Mouse (Mus musculus) gastrocnemius, postnatal 36 days (tissue): ENCODE data around the gene Magi2. TPM values are rescaled to one million over a fixed set of nuclear protein-coding genes. Genes with fewer than 3 reads are reported as not detected.
A peak's percentile ranks its signal among the peaks of the same experiment; 100 is the strongest.
"Not testable (repeated sequence)": the region's sequence is repeated elsewhere in the genome, so short reads cannot be mapped to it uniquely, and the experiment has no call there.

ENCODE experiments used
- DNase-seq, 2 experiments: peaks; one replicate each; pipeline ENCODE4 v3.0.0; 2022
- intact Hi-C: fragments of 180-260 bp; cut with DNase I; formaldehyde crosslinking; loops from one replicate; pipeline ENCODE4 v1.15.1; 2025
- total RNA-seq, 2 experiments: library from RNA; stranded (reverse); gene quantifications; 2 replicates each; pipeline ENCODE4 v1.2.3; 2021

Magi2 gene
- total RNA-seq, 2 experiments from 2014 or later = 0.57 to 1.3 TPM

GRCm38 (mm10) chr5:20678573-20678972 is 1451.7 kb downstream of the Magi2 start:
- DNase-seq = no peak
- intact Hi-C loops = no loop called here

GRCm38 (mm10) chr5:20679920-20680319 is 1453.1 kb downstream of the Magi2 start:
- intact Hi-C loops = no loop called here
- no peak for DNase-seq

- intact Hi-C loops = no loop called here
- no peak for DNase-seq
Measured at GRCm38 (mm10) chr5:20680833-20681530, 1454.1 kb downstream of the Magi2 start.

- no peak for DNase-seq
- intact Hi-C loops = no loop called here
Measured at GRCm38 (mm10) chr5:20681660-20682059, 1454.8 kb downstream of the Magi2 start.

- no peak for DNase-seq
- intact Hi-C loops = no loop called here
Measured at GRCm38 (mm10) chr5:20682208-20682607, 1455.4 kb downstream of the Magi2 start.

GRCm38 (mm10) chr5:20684112-20684511 is 1457.3 kb downstream of the Magi2 start:
- intact Hi-C loops = no loop called here
- no peak for DNase-seq

- DNase-seq = no peak
- intact Hi-C loops = no loop called here
Measured at GRCm38 (mm10) chr5:20692230-20692629, 1465.4 kb downstream of the Magi2 start.

GRCm38 (mm10) chr5:20699116-20699515 is 1472.3 kb downstream of the Magi2 start:
- intact Hi-C loops = no loop called here
- no peak for DNase-seq

GRCm38 (mm10) chr5:20701483-20702421 is 1474.9 kb downstream of the Magi2 start:
- intact Hi-C loops = loop anchor here (2.0 to 5.0 kb wide), 2 partner anchors 71 to 1179 kb away; no protein-coding TSS in a partner anchor
- peak; percentile 84 to 85 for DNase-seq

GRCm38 (mm10) chr5:20702480-20703303 is 1475.9 kb downstream of the Magi2 start:
- no peak for DNase-seq
- intact Hi-C loops = loop anchor here (2.0 to 5.0 kb wide), 2 partner anchors 70 to 1180 kb away; no protein-coding TSS in a partner anchor

GRCm38 (mm10) chr5:20703304-20703700 is 1476.5 kb downstream of the Magi2 start:
- intact Hi-C loops = loop anchor here (2.0 to 5.0 kb wide), 2 partner anchors 69 to 1181 kb away; no protein-coding TSS in a partner anchor
- DNase-seq = no peak

- intact Hi-C loops = loop anchor here (2.0 to 5.0 kb wide), 2 partner anchors 69 to 1182 kb away; no protein-coding TSS in a partner anchor
- no peak for DNase-seq
Measured at GRCm38 (mm10) chr5:20703971-20704575, 1477.2 kb downstream of the Magi2 start.

GRCm38 (mm10) chr5:20704886-20705285 is 1478.0 kb downstream of the Magi2 start:
- DNase-seq = no peak
- intact Hi-C loops = loop anchor here (5.0 kb wide), 1 partner anchor 1183 kb away; no protein-coding TSS in a partner anchor

GRCm38 (mm10) chr5:20706322-20707282 is 1479.8 kb downstream of the Magi2 start:
- intact Hi-C loops, DNase-seq: not testable (repeated sequence)

GRCm38 (mm10) chr5:20710845-20711244 is 1484.0 kb downstream of the Magi2 start:
- intact Hi-C loops, DNase-seq: not testable (repeated sequence)

GRCm38 (mm10) chr5:20714619-20715018 is 1487.8 kb downstream of the Magi2 start:
- DNase-seq, intact Hi-C loops: not testable (repeated sequence)

- intact Hi-C loops, DNase-seq: not testable (repeated sequence)
Measured at GRCm38 (mm10) chr5:20715980-20716379, 1489.1 kb downstream of the Magi2 start.

- peak; percentile 29 to 35 for DNase-seq
- intact Hi-C loops = loop anchor here (5.0 kb wide), 1 partner anchor 37 kb away; no protein-coding TSS in a partner anchor
Measured at GRCm38 (mm10) chr5:20720201-20720900, 1493.5 kb downstream of the Magi2 start.
